Mouse (Mus musculus) limb, embryonic 10.5 days (tissue): ENCODE measurements around the gene Pls3. TPM values are rescaled to one million over a fixed set of nuclear protein-coding genes. Genes with fewer than 3 reads are reported as not detected.
"Not testable (repeated sequence)": the region's sequence is repeated elsewhere in the genome, so short reads cannot be mapped to it uniquely, and the experiment has no call there.

Experiments used
- DNase-seq: peaks from one replicate; pipeline ENCODE4 v3.0.0-alpha.2; 2017; ENCODE audit warnings: low spot score
- H3K27ac ChIP-seq: fragments of 300-500 bp; sonication (generic); 2 replicates; pipeline ENCODE4 v1.5.1; 2016; ENCODE audit warnings: mild to moderate bottlenecking
- H3K27me3 ChIP-seq: fragments of 300-500 bp; sonication (generic); 2 replicates; pipeline ENCODE4 v1.6.1; 2016; ENCODE audit warnings: low read depth, mild to moderate bottlenecking; ENCODE audit not compliant: poor library complexity, severe bottlenecking
- H3K36me3 ChIP-seq: fragments of 300-500 bp; sonication (generic); 2 replicates; pipeline ENCODE4 v1.6.1; 2016; ENCODE audit warnings: mild to moderate bottlenecking, moderate library complexity
- H3K4me1 ChIP-seq: fragments of 300-500 bp; sonication (generic); 2 replicates; pipeline ENCODE4 v1.6.1; 2016
- H3K4me3 ChIP-seq: fragments of 300-500 bp; sonication (generic); 2 replicates; pipeline ENCODE4 v1.5.1; 2016; ENCODE audit warnings: mild to moderate bottlenecking, moderate library complexity
- H3K9me3 ChIP-seq: fragments of 300-500 bp; sonication (generic); replicated peaks from 2 replicates; pipeline ENCODE4 v1.6.1; 2016; ENCODE audit warnings: mild to moderate bottlenecking
- WGBS: fragments of 180-500 bp; shearing (Covaris S2); methylation state at CpG from one replicate; pipeline ENCODE4 v1.1.7; 2016; 5-methylcytosine and 5-hydroxymethylcytosine counted together
- polyA plus RNA-seq: library from polyadenylated mRNA; unstranded; fragments of >200 nt; fragmentation: Nextera tagmentation; extraction: Ambion mirVana; gene quantifications from 2 replicates; pipeline ENCODE4 v1.2.1, GENCODE M21; 2016

Pls3 gene
- polyA plus RNA-seq, 1 experiment from 2014 or later = 67.7 TPM

DNA sequence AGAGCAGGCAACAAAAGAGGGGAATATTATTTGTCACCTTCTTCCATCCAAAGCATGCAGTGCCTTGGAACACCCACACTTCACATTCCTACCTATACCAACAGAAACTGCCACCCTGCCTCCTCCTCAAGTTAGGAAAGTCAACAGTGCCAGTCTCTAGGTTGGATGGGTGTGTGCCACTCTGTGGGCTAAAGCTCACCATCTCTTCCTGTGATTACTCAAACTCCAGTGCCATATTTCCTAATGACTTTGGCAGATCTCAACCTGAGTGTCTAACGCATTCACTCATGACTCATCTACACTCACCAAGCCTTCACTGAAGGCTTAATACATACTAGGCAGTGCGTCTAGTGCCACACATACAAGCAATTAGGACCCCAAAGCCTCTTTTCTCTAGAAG is 40.7 kb downstream of the Pls3 start:
- H3K27ac ChIP-seq = no peak overlapping the region
- no peaks in the 10 kb centered on the region for H3K27me3 ChIP-seq
- H3K36me3 ChIP-seq = no peaks in the 10 kb centered on the region
- WGBS = 93% methylated on average over 2 of the region's 2 CpGs
- H3K4me3 ChIP-seq = no peak overlapping the region
- no peak for DNase-seq
- H3K9me3 ChIP-seq = no peaks in the 10 kb centered on the region
- no peaks in the 10 kb centered on the region for H3K4me1 ChIP-seq

DNA sequence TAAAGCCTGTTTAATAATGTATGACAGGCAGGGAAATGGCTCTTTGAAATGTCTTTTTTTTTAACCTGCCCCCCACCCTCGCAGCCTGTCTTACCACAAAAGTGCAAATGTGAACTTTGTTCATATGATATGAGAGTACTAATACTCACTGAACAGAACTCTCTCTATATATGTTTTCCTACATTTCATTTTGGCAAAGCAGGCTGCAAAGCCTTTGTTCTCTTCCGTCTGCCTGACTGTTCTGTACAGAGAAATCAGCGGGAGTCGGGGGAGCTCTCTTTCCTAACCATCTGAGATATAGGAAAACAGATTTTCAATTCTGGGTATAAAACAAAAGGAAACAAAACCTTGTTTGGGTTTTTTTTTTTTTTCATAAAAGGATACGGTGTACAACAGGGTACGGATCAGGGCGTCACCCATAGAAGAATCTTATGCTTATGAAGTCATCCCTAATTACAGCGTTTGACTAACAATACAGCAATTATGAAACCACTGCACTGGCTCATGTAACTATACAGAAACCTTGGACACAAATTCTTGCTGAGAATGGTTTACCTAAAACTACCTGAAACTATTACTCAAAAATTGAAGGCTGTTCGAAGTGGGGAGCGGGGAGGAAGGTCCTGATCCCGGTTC is 41.9 kb downstream of the Pls3 start:
- Histone ChIP-seq H3K27ac (no peak overlapping the region), H3K36me3 (no peaks in the 10 kb centered on the region), H3K4me1 (no peaks in the 10 kb centered on the region), H3K9me3 (no peaks in the 10 kb centered on the region), H3K27me3 (no peaks in the 10 kb centered on the region), H3K4me3 (no peak overlapping the region)
- DNase-seq = no peak
- 91% methylated on average over 11 of the region's 11 CpGs for WGBS

GRCm38 (mm10) chrX:75829867-75830255 is 45.1 kb downstream of the Pls3 start:
- no peak overlapping the region for H3K4me3 ChIP-seq
- no peak for DNase-seq
- 52% methylated on average over 2 of the region's 2 CpGs for WGBS
- H3K36me3 ChIP-seq = no peaks in the 10 kb centered on the region
- no peaks in the 10 kb centered on the region for H3K9me3 ChIP-seq
- H3K4me1 ChIP-seq = no peaks in the 10 kb centered on the region
- no peaks in the 10 kb centered on the region for H3K27me3 ChIP-seq
- no peak overlapping the region for H3K27ac ChIP-seq

DNA sequence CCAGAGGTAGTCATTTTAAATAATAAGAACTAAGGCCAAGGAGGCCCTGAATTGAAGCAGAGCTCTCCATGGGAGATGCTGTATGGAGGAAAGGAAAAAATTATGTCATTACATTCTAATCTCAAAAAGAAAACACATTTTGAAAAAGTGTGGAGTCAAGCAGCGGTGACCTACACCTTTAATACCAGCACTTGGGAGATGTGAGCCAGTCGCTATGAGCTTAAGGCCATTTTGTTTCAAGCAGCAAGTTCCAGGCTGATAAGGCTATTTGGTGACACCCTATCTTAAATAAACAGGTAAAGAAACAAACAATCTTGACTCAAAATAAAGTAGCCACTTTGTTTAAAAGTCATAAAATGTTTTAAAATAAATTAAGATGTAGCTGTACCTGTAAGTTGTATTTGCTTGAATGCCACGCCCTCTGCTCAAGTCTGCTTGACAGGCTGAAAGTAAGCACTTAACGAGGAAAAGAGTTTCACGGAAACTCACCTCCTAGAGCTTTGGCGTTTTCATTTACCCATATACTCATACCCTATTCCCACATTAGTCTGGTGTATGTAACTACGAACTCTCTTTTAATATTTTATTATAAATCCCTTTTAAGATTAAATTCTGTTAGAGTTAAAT is 45.6 kb downstream of the Pls3 start:
- Histone ChIP-seq H3K9me3 (no peaks in the 10 kb centered on the region), H3K4me1 (no peaks in the 10 kb centered on the region), H3K4me3 (no peak overlapping the region), H3K27ac (no peak overlapping the region), H3K36me3 (no peaks in the 10 kb centered on the region), H3K27me3 (no peaks in the 10 kb centered on the region)
- DNase-seq = no peak
- WGBS = 65% methylated on average over 7 of the region's 7 CpGs

DNA sequence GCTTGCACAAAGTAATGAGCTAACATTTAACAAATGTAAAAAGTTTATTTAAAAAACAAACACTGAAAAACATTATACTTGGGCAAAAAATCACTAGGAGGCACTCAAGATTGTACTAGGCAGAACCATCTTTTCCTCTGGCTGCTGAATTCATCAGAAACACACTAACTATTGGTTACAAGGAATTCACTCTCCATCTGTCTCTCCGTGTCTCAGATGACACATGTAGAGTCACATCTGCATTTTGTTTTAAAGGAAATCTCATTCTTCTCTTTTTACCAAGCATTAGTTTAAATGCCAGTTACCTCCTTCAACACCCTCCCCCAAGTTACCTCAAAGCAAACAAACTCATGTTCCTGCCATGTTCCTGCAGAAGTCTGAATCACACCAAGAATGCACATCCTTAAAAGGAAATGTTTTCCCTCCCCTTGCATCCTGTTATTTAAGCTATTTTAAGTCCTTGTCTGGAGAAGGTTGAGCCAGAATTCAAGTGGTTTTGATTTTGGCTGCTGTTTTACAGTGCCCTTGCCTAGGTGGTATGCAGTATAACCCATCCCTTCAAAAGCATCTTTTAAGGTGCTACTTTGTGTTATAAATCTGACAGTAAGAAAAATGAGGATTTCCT is 56.2 kb downstream of the Pls3 start:
- 67% methylated on average over 1 of the region's 1 CpGs for WGBS
- Histone ChIP-seq H3K27ac (no peak overlapping the region), H3K36me3 (no peaks in the 10 kb centered on the region), H3K9me3 (no peaks in the 10 kb centered on the region), H3K4me3 (no peak overlapping the region), H3K4me1 (no peaks in the 10 kb centered on the region), H3K27me3 (no peaks in the 10 kb centered on the region)
- DNase-seq = no peak

DNA sequence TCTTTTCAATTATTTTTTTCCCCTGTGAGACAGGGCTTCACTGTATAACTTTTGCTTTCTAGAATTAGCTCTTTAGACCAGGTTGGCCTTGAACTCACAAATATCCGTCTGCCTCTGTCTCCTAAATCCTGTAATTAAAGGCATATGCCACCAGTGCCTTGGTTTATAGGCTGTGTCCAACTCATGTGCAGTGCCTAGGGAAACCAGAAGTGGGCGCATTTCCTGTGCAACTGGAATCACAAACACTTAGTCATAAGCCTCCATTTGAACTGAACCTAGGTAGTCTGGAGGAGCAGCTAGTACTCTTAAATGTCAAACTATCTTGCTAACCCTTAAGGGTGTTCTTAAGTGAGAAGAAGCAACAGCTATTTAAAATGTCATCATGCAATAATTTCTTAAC is 60.0 kb downstream of the Pls3 start:
- Histone ChIP-seq H3K36me3 (no peaks in the 10 kb centered on the region), H3K4me3 (no peak overlapping the region), H3K9me3 (no peaks in the 10 kb centered on the region), H3K27ac (no peak overlapping the region), H3K27me3 (no peaks in the 10 kb centered on the region), H3K4me1 (no peaks in the 10 kb centered on the region)
- no peak for DNase-seq
- 85% methylated on average over 2 of the region's 2 CpGs for WGBS

- Histone ChIP-seq H3K4me3 (no peak overlapping the region), H3K9me3 (no peaks in the 10 kb centered on the region), H3K36me3 (no peaks in the 10 kb centered on the region), H3K27me3 (no peaks in the 10 kb centered on the region), H3K27ac (no peak overlapping the region), H3K4me1 (no peaks in the 10 kb centered on the region)
- 92% methylated on average over 4 of the region's 4 CpGs for WGBS
- DNase-seq = no peak
Observed at GRCm38 (mm10) chrX:75814123-75814522, 60.9 kb downstream of the Pls3 start.

DNA sequence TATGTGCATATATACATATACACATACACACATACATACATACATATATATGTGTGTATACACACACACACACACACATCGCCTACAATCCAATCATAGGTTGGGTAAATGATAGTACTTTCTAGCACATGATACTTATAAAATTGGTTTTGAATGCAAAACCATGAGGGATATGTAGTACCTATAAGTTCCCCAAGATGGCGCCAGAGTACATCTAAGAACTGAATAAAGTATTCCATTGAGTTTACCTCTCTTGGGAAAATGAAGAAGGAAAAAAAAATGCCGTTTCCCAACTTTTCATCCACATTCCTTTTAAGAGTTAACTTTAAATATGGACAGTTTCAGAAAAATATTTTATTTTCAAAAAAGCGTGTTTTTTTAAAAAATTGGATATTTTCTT is 78.4 kb downstream of the Pls3 start:
- WGBS = 35% methylated on average over 4 of the region's 4 CpGs
- Histone ChIP-seq H3K4me3 (no peak overlapping the region), H3K4me1 (no peaks in the 10 kb centered on the region), H3K9me3 (no peaks in the 10 kb centered on the region), H3K27me3 (no peaks in the 10 kb centered on the region), H3K36me3 (peaks cover 16% of the 10 kb centered on the region), H3K27ac (no peak overlapping the region)
- no peak for DNase-seq

GRCm38 (mm10) chrX:75779796-75780195 is 95.2 kb downstream of the Pls3 start:
- Histone ChIP-seq H3K4me3 (no peak overlapping the region), H3K27me3 (no peaks in the 10 kb centered on the region), H3K36me3 (no peaks in the 10 kb centered on the region), H3K4me1 (no peaks in the 10 kb centered on the region), H3K27ac (no peak overlapping the region), H3K9me3 (no peaks in the 10 kb centered on the region)
- 87% methylated on average over 4 of the region's 4 CpGs for WGBS
- no peak for DNase-seq

DNA sequence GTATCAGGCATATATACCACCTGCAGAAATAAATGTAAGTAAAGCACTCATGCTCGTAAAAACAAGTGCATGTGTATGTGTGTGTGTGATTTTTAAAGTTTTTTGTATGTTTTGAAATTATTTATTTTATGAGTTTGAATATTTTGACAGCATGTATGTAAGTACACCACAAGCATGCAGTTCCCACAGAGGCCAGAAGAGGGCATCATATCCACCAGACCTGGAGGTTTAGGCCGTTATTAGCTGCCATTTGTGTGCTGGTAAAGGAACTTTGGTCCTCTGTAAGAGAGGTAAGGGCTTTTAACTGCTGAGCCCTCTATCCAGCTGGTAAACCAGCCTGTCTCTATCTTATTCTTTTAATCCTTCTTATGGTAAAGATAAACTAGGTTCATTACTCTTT is 97.5 kb downstream of the Pls3 start:
- H3K4me3 ChIP-seq = no peak overlapping the region
- no peak overlapping the region for H3K27ac ChIP-seq
- no peak for DNase-seq
- H3K27me3 ChIP-seq = no peaks in the 10 kb centered on the region
- H3K9me3 ChIP-seq = no peaks in the 10 kb centered on the region
- WGBS = 83% methylated on average over 2 of the region's 2 CpGs
- no peaks in the 10 kb centered on the region for H3K4me1 ChIP-seq
- no peaks in the 10 kb centered on the region for H3K36me3 ChIP-seq

DNA sequence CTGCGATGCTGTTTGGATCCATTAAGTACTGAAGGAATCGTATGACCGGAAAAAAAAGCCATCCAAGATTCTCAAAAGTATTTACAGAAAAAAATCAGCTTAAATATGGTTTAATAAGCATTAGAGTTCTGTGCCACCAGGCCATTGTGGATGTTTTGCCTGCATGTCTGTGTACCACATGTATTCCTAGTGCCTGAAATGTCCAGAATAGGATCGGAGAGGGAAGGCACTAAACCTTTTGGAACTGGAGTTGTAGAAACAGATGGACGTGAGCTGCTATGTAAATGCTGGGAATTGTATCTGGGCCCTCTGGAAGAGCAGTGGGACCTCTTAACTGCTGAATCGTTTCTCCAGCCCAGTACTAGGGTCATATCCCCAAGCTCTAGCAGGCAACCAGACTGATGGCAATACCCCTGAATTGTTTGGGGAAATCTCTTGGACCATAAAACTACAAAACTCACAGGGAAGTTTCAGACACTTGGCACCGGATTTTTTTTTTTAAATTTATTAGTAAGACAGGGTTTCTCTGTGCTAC is 110.1 kb downstream of the Pls3 start:
- WGBS = 34% methylated on average over 7 of the region's 7 CpGs
- H3K27me3 ChIP-seq = no peaks in the 10 kb centered on the region; the same call in 1 of the 2 replicates
- DNase-seq = peak; percentile 28
- H3K9me3 ChIP-seq = no peaks in the 10 kb centered on the region
- peak overlapping the region; percentile 82 for H3K27ac ChIP-seq
- no peaks in the 10 kb centered on the region for H3K4me1 ChIP-seq
- H3K4me3 ChIP-seq = peak overlapping the region; percentile 51
- no peaks in the 10 kb centered on the region for H3K36me3 ChIP-seq

- no peaks in the 10 kb centered on the region for H3K9me3 ChIP-seq
- peak overlapping the region; percentile 51 for H3K4me3 ChIP-seq
- DNase-seq = peak; percentile 53
- WGBS = 9% methylated on average over 17 of the region's 19 CpGs
- peaks cover 4% of the 10 kb centered on the region for H3K36me3 ChIP-seq
- no peaks in the 10 kb centered on the region for H3K4me1 ChIP-seq
- H3K27ac ChIP-seq = peak overlapping the region; percentile 82
- no peaks in the 10 kb centered on the region; the same call in 1 of the 2 replicates for H3K27me3 ChIP-seq
Observed at GRCm38 (mm10) chrX:75764135-75764793, 110.7 kb downstream of the Pls3 start.

- not testable (repeated sequence) for H3K4me3 ChIP-seq, H3K4me1 ChIP-seq, H3K36me3 ChIP-seq, H3K27me3 ChIP-seq, H3K27ac ChIP-seq, H3K9me3 ChIP-seq, DNase-seq
- 78% methylated on average over 2 of the region's 2 CpGs for WGBS
Observed at GRCm38 (mm10) chrX:75759461-75759860, 115.5 kb downstream of the Pls3 start.
